Mouse (Mus musculus): ENCODE results near the gene Olfr638. TPM values are rescaled to one million over a fixed set of nuclear protein-coding genes. Genes with fewer than 3 reads are reported as not detected.
"Not testable (repeated sequence)": the region's sequence is repeated elsewhere in the genome, so short reads cannot be mapped to it uniquely, and the experiment has no call there.

The Olfr638 gene
- polyA plus RNA-seq (2014; fragmentation: Nextera tagmentation; extraction: Ambion mirVana), result not detected in 2 replicates

GRCm38 (mm10) chr7:103998446-103998845 lies at the start of gene Olfr638:
Olfr638 (plus strand) TSS chr7:103998746.
- H3K36me3 ChIP-seq (ENCODE audit: control insufficient read depth, insufficient read depth, low read length), result no peaks in the 10 kb centered on the region

GRCm38 (mm10) chr7:103966873-103967272 lies 31.7 kb upstream of the Olfr638 start:
- not testable (repeated sequence) for H3K9ac ChIP-seq (replicated peaks; ENCODE audit: low read length); H3K27ac ChIP-seq (replicated peaks; ENCODE audit: low read depth, low read length); H3K36me3 ChIP-seq (ENCODE audit: control insufficient read depth, insufficient read depth, low read length); H3K27me3 ChIP-seq (ENCODE audit: control insufficient read depth, insufficient read depth, low read length); H3K4me1 ChIP-seq (ENCODE audit: control insufficient read depth, insufficient read depth, low read length); H3K4me3 ChIP-seq (replicated peaks; ENCODE audit: low read depth, low read length); ATAC-seq (ENCODE audit: low FRiP score, low TSS enrichment); H3K9me3 ChIP-seq (ENCODE audit: control insufficient read depth, low read length); DNase-seq; H3K4me2 ChIP-seq (ENCODE audit: low read length)
- WGBS, result 97% methylated on average over 22 of the region's 22 CpGs

More at GRCm38 (mm10) chr7:103998446-103998845, at the start of gene Olfr638:
- DNase-seq (no peak), ATAC-seq (ENCODE audit: low FRiP score, low TSS enrichment) (no peak)
- Histone ChIP-seq H3K9me3 (ENCODE audit: control insufficient read depth, low read length) (no peaks in the 10 kb centered on the region), H3K9ac (replicated peaks; ENCODE audit: low read length) (no peak within 1 kb of the TSS), H3K4me3 (replicated peaks; ENCODE audit: low read depth, low read length) (no peak within 1 kb of the TSS), H3K27ac (replicated peaks; ENCODE audit: low read depth, low read length) (no peak within 1 kb of the TSS), H3K27me3 (ENCODE audit: control insufficient read depth, insufficient read depth, low read length) (no peaks in the 10 kb centered on the region), H3K4me1 (ENCODE audit: control insufficient read depth, insufficient read depth, low read length) (no peaks in the 10 kb centered on the region), H3K4me2 (ENCODE audit: low read length) (no peak within 1 kb of the TSS)

GRCm38 (mm10) chr7:103970852-103971251 lies 27.7 kb upstream of the Olfr638 start, which contains the start of gene Olfr635:
Olfr635 (plus strand) TSS chr7:103971152.
- Histone ChIP-seq H3K4me2 (ENCODE audit: low read length) (no peak within 1 kb of the TSS), H3K36me3 (ENCODE audit: control insufficient read depth, insufficient read depth, low read length) (no peaks in the 10 kb centered on the region), H3K27me3 (ENCODE audit: control insufficient read depth, insufficient read depth, low read length) (no peaks in the 10 kb centered on the region), H3K4me1 (ENCODE audit: control insufficient read depth, insufficient read depth, low read length) (no peaks in the 10 kb centered on the region), H3K9ac (replicated peaks; ENCODE audit: low read length) (no peak within 1 kb of the TSS), H3K4me3 (replicated peaks; ENCODE audit: low read depth, low read length) (no peak within 1 kb of the TSS), H3K27ac (replicated peaks; ENCODE audit: low read depth, low read length) (no peak within 1 kb of the TSS), H3K9me3 (ENCODE audit: control insufficient read depth, low read length) (no peaks in the 10 kb centered on the region)
- DNase-seq (no peak), ATAC-seq (ENCODE audit: low FRiP score, low TSS enrichment) (no peak)
- WGBS, result 73% methylated on average over 1 of the region's 1 CpGs

GRCm38 (mm10) chr7:103971782-103972181 lies 26.8 kb upstream of the Olfr638 start:
- 69% methylated on average over 1 of the region's 1 CpGs for WGBS
- H3K36me3 ChIP-seq (ENCODE audit: control insufficient read depth, insufficient read depth, low read length), result no peaks in the 10 kb centered on the region
- H3K4me1 ChIP-seq (ENCODE audit: control insufficient read depth, insufficient read depth, low read length), result no peaks in the 10 kb centered on the region
- ATAC-seq (ENCODE audit: low FRiP score, low TSS enrichment) (no peak), DNase-seq (no peak)
- H3K27me3 ChIP-seq (ENCODE audit: control insufficient read depth, insufficient read depth, low read length), result no peaks in the 10 kb centered on the region
- H3K4me3 ChIP-seq (replicated peaks; ENCODE audit: low read depth, low read length), result no peak overlapping the region
- no peak overlapping the region for H3K27ac ChIP-seq (replicated peaks; ENCODE audit: low read depth, low read length)
- no peak overlapping the region for H3K9ac ChIP-seq (replicated peaks; ENCODE audit: low read length)
- no peak overlapping the region for H3K4me2 ChIP-seq (ENCODE audit: low read length)
- no peaks in the 10 kb centered on the region for H3K9me3 ChIP-seq (ENCODE audit: control insufficient read depth, low read length)

GRCm38 (mm10) chr7:103999124-103999523 lies 578 bp downstream of the Olfr638 start:
- Histone ChIP-seq H3K4me1 (ENCODE audit: control insufficient read depth, insufficient read depth, low read length) (no peaks in the 10 kb centered on the region), H3K27ac (replicated peaks; ENCODE audit: low read depth, low read length) (no peak overlapping the region), H3K4me2 (ENCODE audit: low read length) (no peak overlapping the region), H3K36me3 (ENCODE audit: control insufficient read depth, insufficient read depth, low read length) (no peaks in the 10 kb centered on the region), H3K9me3 (ENCODE audit: control insufficient read depth, low read length) (no peaks in the 10 kb centered on the region), H3K9ac (replicated peaks; ENCODE audit: low read length) (no peak overlapping the region), H3K4me3 (replicated peaks; ENCODE audit: low read depth, low read length) (no peak overlapping the region), H3K27me3 (ENCODE audit: control insufficient read depth, insufficient read depth, low read length) (no peaks in the 10 kb centered on the region)
- DNase-seq (no peak), ATAC-seq (ENCODE audit: low FRiP score, low TSS enrichment) (no peak)

GRCm38 (mm10) chr7:104017203-104017602 lies 18.7 kb downstream of the Olfr638 start, which contains the start of gene Olfr639:
Olfr639 (minus strand) TSS chr7:104017303.
- Histone ChIP-seq H3K9ac (replicated peaks; ENCODE audit: low read length) (no peak within 1 kb of the TSS), H3K4me2 (ENCODE audit: low read length) (no peak within 1 kb of the TSS), H3K4me3 (replicated peaks; ENCODE audit: low read depth, low read length) (no peak within 1 kb of the TSS), H3K27me3 (ENCODE audit: control insufficient read depth, insufficient read depth, low read length) (no peaks in the 10 kb centered on the region), H3K4me1 (ENCODE audit: control insufficient read depth, insufficient read depth, low read length) (no peaks in the 10 kb centered on the region), H3K36me3 (ENCODE audit: control insufficient read depth, insufficient read depth, low read length) (no peaks in the 10 kb centered on the region), H3K9me3 (ENCODE audit: control insufficient read depth, low read length) (no peaks in the 10 kb centered on the region), H3K27ac (replicated peaks; ENCODE audit: low read depth, low read length) (no peak within 1 kb of the TSS)
- no peak for DNase-seq
- ATAC-seq (ENCODE audit: low FRiP score, low TSS enrichment), result no peak

- DNase-seq (no peak), ATAC-seq (ENCODE audit: low FRiP score, low TSS enrichment) (no peak)
- H3K4me3 ChIP-seq (replicated peaks; ENCODE audit: low read depth, low read length), result no peak overlapping the region
- no peak overlapping the region for H3K27ac ChIP-seq (replicated peaks; ENCODE audit: low read depth, low read length)
- H3K9ac ChIP-seq (replicated peaks; ENCODE audit: low read length), result no peak overlapping the region
- no peaks in the 10 kb centered on the region for H3K9me3 ChIP-seq (ENCODE audit: control insufficient read depth, low read length)
- no peaks in the 10 kb centered on the region for H3K4me1 ChIP-seq (ENCODE audit: control insufficient read depth, insufficient read depth, low read length)
- H3K27me3 ChIP-seq (ENCODE audit: control insufficient read depth, insufficient read depth, low read length), result no peaks in the 10 kb centered on the region
- no peak overlapping the region for H3K4me2 ChIP-seq (ENCODE audit: low read length)
- H3K36me3 ChIP-seq (ENCODE audit: control insufficient read depth, insufficient read depth, low read length), result no peaks in the 10 kb centered on the region
- 87% methylated on average over 1 of the region's 1 CpGs for WGBS
Measured at GRCm38 (mm10) chr7:104018953-104019352, 20.4 kb downstream of the Olfr638 start.

- Histone ChIP-seq H3K4me2 (ENCODE audit: low read length) (no peak overlapping the region), H3K4me1 (ENCODE audit: control insufficient read depth, insufficient read depth, low read length) (no peaks in the 10 kb centered on the region), H3K27ac (replicated peaks; ENCODE audit: low read depth, low read length) (no peak overlapping the region), H3K4me3 (replicated peaks; ENCODE audit: low read depth, low read length) (no peak overlapping the region), H3K9ac (replicated peaks; ENCODE audit: low read length) (no peak overlapping the region), H3K9me3 (ENCODE audit: control insufficient read depth, low read length) (no peaks in the 10 kb centered on the region), H3K27me3 (ENCODE audit: control insufficient read depth, insufficient read depth, low read length) (no peaks in the 10 kb centered on the region), H3K36me3 (ENCODE audit: control insufficient read depth, insufficient read depth, low read length) (no peaks in the 10 kb centered on the region)
- DNase-seq (no peak), ATAC-seq (ENCODE audit: low FRiP score, low TSS enrichment) (no peak)
- WGBS, result 94% methylated on average over 6 of the region's 6 CpGs
Measured at GRCm38 (mm10) chr7:104021651-104022050, 23.1 kb downstream of the Olfr638 start.

- Histone ChIP-seq H3K4me2 (ENCODE audit: low read length) (no peak within 1 kb of the TSS), H3K27me3 (ENCODE audit: control insufficient read depth, insufficient read depth, low read length) (no peaks in the 10 kb centered on the region), H3K4me1 (ENCODE audit: control insufficient read depth, insufficient read depth, low read length) (no peaks in the 10 kb centered on the region), H3K36me3 (ENCODE audit: control insufficient read depth, insufficient read depth, low read length) (no peaks in the 10 kb centered on the region), H3K9ac (replicated peaks; ENCODE audit: low read length) (no peak within 1 kb of the TSS), H3K9me3 (ENCODE audit: control insufficient read depth, low read length) (no peaks in the 10 kb centered on the region), H3K4me3 (replicated peaks; ENCODE audit: low read depth, low read length) (no peak within 1 kb of the TSS), H3K27ac (replicated peaks; ENCODE audit: low read depth, low read length) (no peak within 1 kb of the TSS)
- 85% methylated on average over 6 of the region's 6 CpGs for WGBS
- no peak for ATAC-seq (ENCODE audit: low FRiP score, low TSS enrichment)
- no peak for DNase-seq
Measured at GRCm38 (mm10) chr7:104025473-104025872, 26.9 kb downstream of the Olfr638 start, which contains the start of gene Olfr640. Olfr640 (minus strand) TSS chr7:104025573.
